Mouse (Mus musculus) heart, adult 11 months (tissue): ENCODE data around the gene Anxa5.

ENCODE experiments used
- DNase-seq: peaks from one replicate; pipeline ENCODE4 v3.0.0; 2022

Anxa5 gene

GRCm38 (mm10) chr3:36475532-36476087 lies at the start of gene Anxa5, which contains the start of gene 1810062G17Rik:
Gene Anxa5 (minus strand): TSS chr3:36475894.
Gene 1810062G17Rik (plus strand): TSS chr3:36475937.
- DNase-seq, result peak; percentile 100

DNA sequence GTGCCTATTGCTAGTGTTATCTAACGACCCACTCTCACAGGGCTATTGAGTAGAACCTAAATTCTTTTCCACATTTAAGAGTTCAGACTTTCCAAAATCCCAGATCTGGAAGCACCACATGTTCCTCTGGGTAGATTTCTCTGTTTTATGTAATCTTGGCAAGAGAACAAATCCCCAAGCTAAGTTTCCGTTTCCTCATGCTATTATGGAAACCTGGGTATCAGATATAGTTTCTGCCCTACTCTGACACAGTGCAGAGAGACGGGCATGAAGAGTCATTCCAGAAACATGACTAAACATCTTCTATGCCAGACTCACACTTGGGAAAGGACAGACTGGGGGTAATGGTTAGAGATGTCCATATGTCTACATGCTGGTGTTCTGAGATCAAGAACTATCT lies 48.8 kb upstream of the Anxa5 start:
- DNase-seq, result peak; percentile 66

DNA sequence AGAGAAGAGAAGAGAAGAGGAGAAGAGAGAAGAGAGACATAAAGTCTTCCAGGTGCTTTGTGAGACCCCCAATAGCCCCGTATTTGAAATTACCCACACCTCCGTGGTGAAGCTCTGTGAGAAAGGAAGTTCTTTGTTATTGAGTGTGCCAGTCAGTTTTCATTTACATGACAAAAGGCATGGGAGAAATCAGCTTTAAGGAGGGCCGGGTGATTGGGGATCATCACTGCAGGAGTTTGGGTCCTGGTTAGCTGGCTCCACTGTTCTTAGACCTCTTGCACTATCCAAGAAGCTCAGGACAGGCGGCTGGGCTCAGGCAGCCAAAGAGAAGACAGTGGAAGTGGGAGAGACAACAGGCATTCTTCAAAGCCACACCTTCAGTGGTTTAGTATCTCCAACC lies 46.4 kb upstream of the Anxa5 start:
- peak; percentile 56 for DNase-seq

DNA sequence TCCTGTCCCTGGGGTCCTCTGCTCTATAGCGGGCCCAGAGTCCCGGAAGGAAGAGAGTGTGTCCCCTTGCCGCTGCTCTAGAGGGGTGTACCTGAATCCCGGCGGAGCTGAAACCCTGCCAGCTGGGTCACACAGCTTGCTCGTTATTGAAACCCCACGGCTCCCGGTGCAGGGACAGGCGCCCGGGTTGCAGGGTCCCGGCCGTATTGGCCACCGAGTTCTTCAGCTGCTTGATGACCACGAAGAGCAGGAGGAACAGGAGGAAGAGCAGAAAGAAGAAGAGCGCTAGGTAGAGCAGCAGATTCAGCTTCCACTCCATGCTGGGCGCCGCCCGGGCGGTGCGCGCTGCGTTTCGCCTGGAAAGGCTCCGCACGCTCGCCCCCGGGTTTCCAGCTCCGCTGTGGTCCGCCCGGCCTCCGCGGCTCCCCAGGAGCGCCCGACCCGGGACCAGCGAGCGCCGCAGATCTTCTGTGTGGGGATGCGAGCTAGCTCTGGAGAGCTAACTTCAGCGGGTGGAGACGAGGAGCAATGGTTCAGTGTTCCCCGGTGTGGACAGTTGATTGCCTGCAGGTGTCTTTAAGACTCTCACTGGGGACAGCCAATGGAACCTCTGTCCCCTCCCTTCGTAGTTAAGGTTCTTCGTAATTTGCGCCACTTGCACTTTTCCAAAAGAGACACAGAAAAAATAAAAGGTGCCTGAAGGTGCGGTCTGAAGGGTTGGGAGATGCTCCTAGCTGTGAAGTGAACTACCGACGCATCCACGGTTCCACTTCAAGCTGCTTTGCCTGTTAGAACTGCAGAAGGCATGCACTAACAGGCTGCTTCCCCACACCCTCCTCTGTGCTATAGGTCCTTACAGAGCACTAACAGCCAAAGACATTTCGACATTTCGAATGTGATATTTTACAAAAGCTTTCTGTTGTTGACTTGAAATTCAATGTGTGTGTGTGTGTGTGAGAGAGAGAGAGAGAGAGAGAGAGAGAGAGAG lies 45.7 kb upstream of the Anxa5 start, which contains the start of gene Gm11549:
TSS of gene Gm11549 (minus strand) at position 741 of the 988 bp plus-strand sequence.
- DNase-seq, result peak; percentile 87

GRCm38 (mm10) chr3:36516196-36516595 lies 40.5 kb upstream of the Anxa5 start:
- peak; percentile 18 for DNase-seq

- DNase-seq, result peak; percentile 44
Observed at GRCm38 (mm10) chr3:36511491-36511890, 35.8 kb upstream of the Anxa5 start.

DNA sequence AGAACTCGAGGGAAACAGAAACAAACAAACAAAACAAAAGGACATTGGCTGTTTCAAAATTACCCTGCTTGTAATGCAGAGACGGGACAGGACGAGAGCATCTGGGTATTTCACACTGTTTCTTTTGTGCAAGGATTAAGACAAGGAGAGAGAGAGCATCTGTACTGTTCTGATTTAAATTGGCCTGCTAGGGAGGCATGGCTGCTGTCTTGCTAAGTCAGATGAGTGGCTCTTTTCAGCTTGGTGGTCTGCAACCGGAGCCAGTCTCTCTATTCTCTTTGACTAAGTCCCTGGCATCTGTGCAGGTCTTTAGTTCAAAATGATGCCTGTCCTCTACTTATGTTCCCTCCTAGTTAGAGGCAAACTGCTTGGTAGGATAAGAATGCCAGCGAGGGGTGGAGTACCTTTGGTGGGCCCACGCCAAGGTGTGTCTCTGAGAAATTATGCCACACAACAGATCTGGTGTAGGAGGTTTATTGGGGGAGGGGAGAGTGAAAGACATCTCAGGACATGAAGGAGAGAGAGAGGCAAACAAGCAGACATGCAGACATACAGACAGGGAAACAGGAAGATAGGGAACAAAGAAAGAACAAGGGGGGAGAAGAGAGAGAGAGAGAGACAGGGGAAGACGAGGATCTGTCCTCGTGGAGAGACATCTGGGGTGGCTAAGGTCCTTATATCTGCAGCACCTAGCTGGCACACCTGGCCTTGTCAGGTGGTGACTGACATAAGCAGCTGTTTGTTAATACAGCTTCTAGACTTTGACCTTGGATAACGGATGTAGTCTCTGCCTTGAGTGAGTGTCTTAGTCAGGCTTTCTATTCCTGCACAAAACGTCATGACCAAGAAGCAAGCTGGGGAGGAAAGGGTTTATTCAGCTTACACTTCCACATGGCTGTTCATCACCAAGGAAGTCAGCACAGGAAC lies 30.4 kb upstream of the Anxa5 start:
- peak; percentile 73 for DNase-seq

DNA sequence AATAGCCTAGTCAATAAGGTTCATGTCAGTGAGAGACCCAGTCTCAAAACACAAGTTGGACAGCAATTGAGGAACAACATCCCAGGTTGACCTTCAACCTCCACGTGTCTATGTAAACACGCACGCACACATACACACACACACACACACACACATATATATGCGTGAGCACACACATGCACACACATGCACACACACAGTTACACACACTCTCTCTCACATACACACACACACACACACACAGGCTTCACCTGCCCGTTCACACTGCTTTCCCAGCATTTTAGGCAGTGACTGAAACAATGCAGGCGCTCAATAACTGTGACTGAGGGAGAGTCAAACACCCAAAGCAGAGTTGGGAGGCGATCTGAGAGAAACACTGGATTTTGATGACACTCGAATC lies 29.6 kb upstream of the Anxa5 start:
- peak; percentile 4 for DNase-seq

DNA sequence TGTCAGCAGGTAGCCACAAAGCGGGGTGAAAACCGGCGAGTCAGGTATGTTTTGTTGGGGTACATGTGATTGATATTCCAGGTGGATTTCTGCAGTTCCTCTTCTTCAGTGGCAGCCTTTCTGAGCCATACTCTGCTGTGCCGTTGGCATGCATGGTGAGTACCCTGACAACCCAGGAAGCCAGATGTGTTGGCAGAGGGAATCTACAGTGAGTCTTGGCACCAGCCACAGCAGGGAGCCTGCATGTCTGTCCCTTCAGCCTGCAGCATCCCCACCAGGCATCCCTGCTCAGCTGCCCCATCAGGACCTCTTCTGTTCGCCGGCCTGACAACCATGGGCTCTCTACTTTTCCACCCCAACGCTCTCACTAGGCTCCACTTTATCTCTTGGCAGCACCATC lies 25.9 kb upstream of the Anxa5 start:
- DNase-seq, result peak; percentile 75

DNA sequence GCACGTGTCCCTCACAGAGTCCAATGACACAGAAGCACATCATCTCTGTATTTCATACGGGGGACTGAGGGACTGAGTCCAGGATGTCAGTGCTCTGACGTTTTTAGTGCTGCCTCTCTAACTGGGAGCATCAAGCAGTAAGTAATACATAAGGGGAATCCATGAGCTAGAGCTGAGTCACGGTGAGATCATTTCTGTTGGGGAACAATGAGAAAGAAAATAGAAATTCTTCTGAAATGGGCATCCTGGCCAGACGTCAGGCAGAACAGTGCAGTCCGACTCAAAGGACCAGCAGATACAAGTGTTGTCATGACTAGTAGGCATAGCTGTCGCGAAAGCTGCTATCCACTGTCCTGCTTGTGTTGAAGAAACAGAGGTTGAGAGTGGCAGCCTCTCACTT lies 25.3 kb upstream of the Anxa5 start:
- peak; percentile 35 for DNase-seq

- peak; percentile 55 for DNase-seq
Observed at GRCm38 (mm10) chr3:36499418-36499817, 23.7 kb upstream of the Anxa5 start.

- DNase-seq, result peak; percentile 40
Observed at GRCm38 (mm10) chr3:36498224-36498623, 22.5 kb upstream of the Anxa5 start.

DNA sequence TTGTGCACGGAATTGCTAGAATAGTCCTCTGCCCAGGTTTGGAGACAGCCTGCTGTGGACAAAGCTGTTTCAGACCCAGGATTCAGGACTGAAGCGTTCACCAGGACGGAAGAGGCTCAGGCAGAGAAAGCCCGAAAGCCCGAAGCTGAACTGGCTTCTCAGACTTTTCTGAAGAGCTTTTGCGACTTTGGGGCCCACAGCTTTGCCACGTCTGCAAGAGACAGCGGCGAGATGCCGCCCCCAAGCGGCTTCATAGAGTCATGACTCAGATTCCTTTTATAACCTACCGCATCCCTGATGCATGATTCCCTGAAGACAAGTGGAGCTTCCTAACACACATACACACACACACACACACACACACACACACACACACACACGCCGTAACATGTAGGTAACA lies 21.1 kb upstream of the Anxa5 start:
- peak; percentile 93 for DNase-seq

- peak; percentile 81 for DNase-seq
Observed at GRCm38 (mm10) chr3:36496273-36496672, 20.6 kb upstream of the Anxa5 start.

DNA sequence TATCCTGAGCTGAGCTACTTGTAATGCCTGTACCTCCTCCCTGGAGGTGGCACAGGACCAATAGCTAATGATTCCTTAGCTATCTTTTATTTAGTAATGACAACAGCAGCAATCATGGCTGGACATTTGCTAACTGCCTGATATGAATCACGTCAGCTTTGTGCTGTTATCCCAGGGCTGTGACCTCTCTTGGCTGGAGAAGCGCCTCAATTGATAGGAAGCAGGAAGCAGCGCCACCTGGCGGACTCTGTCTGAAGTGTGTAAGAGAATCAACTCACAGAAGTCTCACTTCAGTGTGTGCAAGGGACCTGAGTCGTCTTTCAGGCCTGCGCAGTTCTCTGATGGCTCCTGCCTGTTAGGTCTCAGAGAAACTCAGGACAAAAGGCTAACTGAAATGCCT lies 19.7 kb upstream of the Anxa5 start:
- DNase-seq, result peak; percentile 96

- peak; percentile 66 for DNase-seq
Observed at GRCm38 (mm10) chr3:36494613-36495012, 18.9 kb upstream of the Anxa5 start.

GRCm38 (mm10) chr3:36493641-36494283 lies 18.1 kb upstream of the Anxa5 start:
- peak; percentile 40 for DNase-seq

GRCm38 (mm10) chr3:36492716-36493391 lies 17.2 kb upstream of the Anxa5 start:
- DNase-seq, result peak; percentile 76

GRCm38 (mm10) chr3:36491535-36491934 lies 15.8 kb upstream of the Anxa5 start:
- DNase-seq, result no peak

DNA sequence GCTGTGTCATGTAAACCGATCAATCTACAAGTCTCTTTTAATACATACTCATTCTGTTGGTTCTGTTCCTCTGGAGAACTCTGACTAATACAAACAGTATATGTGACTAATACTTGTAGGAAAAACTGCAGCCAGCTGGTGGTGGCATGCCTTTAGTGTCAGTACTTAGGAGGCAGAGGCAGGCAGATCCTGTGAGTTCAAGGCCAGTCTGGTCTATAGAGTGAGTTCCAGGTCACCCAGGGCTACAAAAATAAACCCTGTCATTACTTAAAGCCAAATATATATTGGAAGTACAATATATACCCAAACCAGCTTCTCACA lies 13.9 kb upstream of the Anxa5 start:
- DNase-seq, result no peak

- DNase-seq, result peak; percentile 72
Observed at GRCm38 (mm10) chr3:36488899-36489589, 13.3 kb upstream of the Anxa5 start.
